Mouse (Mus musculus) hindbrain, embryonic 13.5 days (tissue): ENCODE measurements around the gene Ube2z. TPM values are rescaled to one million over a fixed set of nuclear protein-coding genes. Genes with fewer than 3 reads are reported as not detected.
A peak's percentile ranks its signal among the peaks of the same experiment; 100 is the strongest.

Experiments
- ATAC-seq: fragments of 200-750 bp; cut with Nextera tagmentation; 2 replicates; pipeline ENCODE4 v1.8.0; 2017; ENCODE audit warnings: moderate TSS enrichment; ENCODE audit not compliant: low FRiP score
- H3K27ac ChIP-seq: fragments of 300-500 bp; sonication (generic); 2 replicates; pipeline ENCODE4 v1.5.1; 2015; ENCODE audit warnings: inconsistent platforms, mild to moderate bottlenecking, moderate library complexity
- H3K27me3 ChIP-seq: fragments of 300-500 bp; sonication (generic); 2 replicates; pipeline ENCODE4 v1.6.1; 2015; ENCODE audit warnings: mild to moderate bottlenecking, inconsistent platforms
- H3K36me3 ChIP-seq: fragments of 300-500 bp; sonication (generic); 2 replicates; pipeline ENCODE4 v1.6.1; 2015; ENCODE audit warnings: mild to moderate bottlenecking, inconsistent platforms
- H3K4me1 ChIP-seq: fragments of 300-500 bp; sonication (generic); replicated peaks from 2 replicates; pipeline ENCODE4 v1.6.1; 2015; ENCODE audit warnings: inconsistent platforms
- H3K4me2 ChIP-seq: fragments of 300-500 bp; sonication (generic); 2 replicates; pipeline ENCODE4 v1.6.1; 2015; ENCODE audit warnings: inconsistent platforms, mild to moderate bottlenecking, moderate library complexity
- H3K4me3 ChIP-seq: fragments of 300-500 bp; sonication (generic); 2 replicates; pipeline ENCODE4 v1.5.1; 2015; ENCODE audit warnings: mild to moderate bottlenecking, inconsistent platforms
- H3K9ac ChIP-seq: fragments of 300-500 bp; sonication (generic); 2 replicates; pipeline ENCODE4 v1.6.1; 2015; ENCODE audit warnings: mild to moderate bottlenecking, inconsistent platforms
- H3K9me3 ChIP-seq: fragments of 300-500 bp; sonication (generic); 2 replicates; pipeline ENCODE4 v1.6.1; 2016; ENCODE audit warnings: inconsistent platforms
- WGBS: fragments of 180-500 bp; shearing (Covaris S2); methylation state at CpG from one replicate; pipeline ENCODE4 v1.1.7; 2015; 5-methylcytosine and 5-hydroxymethylcytosine counted together
- polyA plus RNA-seq: library from polyadenylated mRNA; unstranded; fragments of >200 nt; fragmentation: Nextera tagmentation; extraction: Ambion mirVana; gene quantifications from 2 replicates; pipeline ENCODE4 v1.2.1, GENCODE M21; 2015

Gene Ube2z
- polyA plus RNA-seq, 1 experiment from 2014 or later: 31.0 TPM

- no peak for ATAC-seq
- Histone ChIP-seq H3K9ac (no peak overlapping the region), H3K27me3 (peaks cover 32% of the 10 kb centered on the region), H3K9me3 (no peaks in the 10 kb centered on the region), H3K4me3 (no peak overlapping the region), H3K4me1 (no peaks in the 10 kb centered on the region), H3K4me2 (no peak overlapping the region), H3K27ac (no peak overlapping the region), H3K36me3 (no peaks in the 10 kb centered on the region)
- WGBS: 61% methylated on average over 5 of the region's 5 CpGs
These were observed 37.1 kb downstream of the Ube2z start for GRCm38 (mm10) chr11:96028130-96028529.

GRCm38 (mm10) chr11:96020622-96021021 lies 44.6 kb downstream of the Ube2z start:
- Histone ChIP-seq H3K4me2 (no peak overlapping the region), H3K4me1 (no peaks in the 10 kb centered on the region), H3K27ac (no peak overlapping the region), H3K9ac (no peak overlapping the region), H3K27me3 (no peaks in the 10 kb centered on the region), H3K4me3 (no peak overlapping the region), H3K9me3 (no peaks in the 10 kb centered on the region), H3K36me3 (no peaks in the 10 kb centered on the region)
- ATAC-seq: no peak
- WGBS: 76% methylated on average over 4 of the region's 4 CpGs

GRCm38 (mm10) chr11:96017941-96018351 lies 47.2 kb downstream of the Ube2z start:
- Histone ChIP-seq H3K27me3 (no peaks in the 10 kb centered on the region), H3K27ac (no peak overlapping the region), H3K4me1 (no peaks in the 10 kb centered on the region), H3K9ac (no peak overlapping the region), H3K4me3 (no peak overlapping the region), H3K9me3 (no peaks in the 10 kb centered on the region), H3K4me2 (no peak overlapping the region), H3K36me3 (no peaks in the 10 kb centered on the region)
- WGBS: 22% methylated on average over 9 of the region's 9 CpGs
- ATAC-seq: no peak

GRCm38 (mm10) chr11:96015421-96015820 lies 49.8 kb downstream of the Ube2z start:
- Histone ChIP-seq H3K9me3 (no peaks in the 10 kb centered on the region), H3K4me3 (no peak overlapping the region), H3K27me3 (no peaks in the 10 kb centered on the region), H3K4me1 (no peaks in the 10 kb centered on the region), H3K4me2 (no peak overlapping the region), H3K27ac (no peak overlapping the region), H3K9ac (no peak overlapping the region), H3K36me3 (no peaks in the 10 kb centered on the region)
- no peak for ATAC-seq
- WGBS: 60% methylated on average over 5 of the region's 5 CpGs

GRCm38 (mm10) chr11:96011982-96012381 lies 53.2 kb downstream of the Ube2z start:
- no peak overlapping the region for H3K27ac ChIP-seq
- H3K9ac ChIP-seq: no peak overlapping the region
- no peak overlapping the region for H3K4me3 ChIP-seq
- no peak for ATAC-seq
- no peaks in the 10 kb centered on the region for H3K36me3 ChIP-seq
- no peaks in the 10 kb centered on the region; the same call in 1 of the 2 replicates for H3K4me1 ChIP-seq
- no peak overlapping the region for H3K4me2 ChIP-seq
- H3K9me3 ChIP-seq: no peaks in the 10 kb centered on the region
- WGBS: 2% methylated on average over 4 of the region's 8 CpGs
- no peaks in the 10 kb centered on the region for H3K27me3 ChIP-seq

GRCm38 (mm10) chr11:96008827-96009226 lies 56.4 kb downstream of the Ube2z start:
- Histone ChIP-seq H3K4me2 (no peak overlapping the region), H3K9me3 (no peaks in the 10 kb centered on the region), H3K27ac (no peak overlapping the region), H3K9ac (no peak overlapping the region), H3K4me3 (no peak overlapping the region), H3K27me3 (no peaks in the 10 kb centered on the region), H3K4me1 (peaks cover 4% of the 10 kb centered on the region; the same call in 1 of the 2 replicates), H3K36me3 (no peaks in the 10 kb centered on the region)
- WGBS: 4% methylated on average over 1 of the region's 1 CpGs
- ATAC-seq: no peak

- ATAC-seq: 0 out of 2 replicates have a peak, but pooled peaks have one; percentile 33
- Histone ChIP-seq H3K27me3 (no peaks in the 10 kb centered on the region), H3K4me2 (peak overlapping the region; percentile 77), H3K9me3 (no peaks in the 10 kb centered on the region), H3K27ac (peak overlapping the region; percentile 95), H3K9ac (peak overlapping the region; percentile 88), H3K4me3 (peak overlapping the region; percentile 78), H3K4me1 (peaks cover 13% of the 10 kb centered on the region), H3K36me3 (no peaks in the 10 kb centered on the region)
- under 1% methylated on average over 33 of the region's 33 CpGs for WGBS
These were observed 57.5 kb downstream of the Ube2z start for GRCm38 (mm10) chr11:96007516-96008235.

GRCm38 (mm10) chr11:96006852-96007515 lies 58.2 kb downstream of the Ube2z start:
- ATAC-seq: peak; percentile 86
- under 1% methylated on average over 58 of the region's 67 CpGs for WGBS
- H3K4me1 ChIP-seq: peaks cover 20% of the 10 kb centered on the region

GRCm38 (mm10) chr11:96006367-96006851 lies 58.8 kb downstream of the Ube2z start:
- H3K4me3 ChIP-seq: peak overlapping the region; percentile 78
- H3K9me3 ChIP-seq: no peaks in the 10 kb centered on the region
- H3K27me3 ChIP-seq: no peaks in the 10 kb centered on the region
- H3K4me1 ChIP-seq: peaks cover 26% of the 10 kb centered on the region
- peak overlapping the region; percentile 77 for H3K4me2 ChIP-seq
- ATAC-seq: peak; percentile 52; the same call in 1 of the 2 replicates
- WGBS: under 1% methylated on average over 33 of the region's 33 CpGs
- H3K9ac ChIP-seq: peak overlapping the region; percentile 88
- H3K27ac ChIP-seq: peak overlapping the region; percentile 95
- no peaks in the 10 kb centered on the region for H3K36me3 ChIP-seq

More at GRCm38 (mm10) chr11:96006852-96007515, 58.2 kb downstream of the Ube2z start:
- H3K9ac ChIP-seq: peak overlapping the region; percentile 88
- peak overlapping the region; percentile 78 for H3K4me3 ChIP-seq
- H3K36me3 ChIP-seq: no peaks in the 10 kb centered on the region
- no peaks in the 10 kb centered on the region for H3K27me3 ChIP-seq
- no peaks in the 10 kb centered on the region for H3K9me3 ChIP-seq
- peak overlapping the region; percentile 95 for H3K27ac ChIP-seq
- H3K4me2 ChIP-seq: peak overlapping the region; percentile 77

GRCm38 (mm10) chr11:96005403-96006271 lies 59.6 kb downstream of the Ube2z start, which contains the start of gene Igf2bp1:
TSS of gene Igf2bp1 (minus strand) at chr11:96005940.
- H3K27me3 ChIP-seq: no peaks in the 10 kb centered on the region
- H3K36me3 ChIP-seq: no peaks in the 10 kb centered on the region
- H3K4me1 ChIP-seq: peaks cover 27% of the 10 kb centered on the region
- ATAC-seq: peak; percentile 62
- peak within 1 kb of the TSS; percentile 88 for H3K9ac ChIP-seq
- H3K27ac ChIP-seq: peak within 1 kb of the TSS; percentile 95
- peak within 1 kb of the TSS; percentile 77 for H3K4me2 ChIP-seq
- under 1% methylated on average over 66 of the region's 74 CpGs for WGBS
- no peaks in the 10 kb centered on the region for H3K9me3 ChIP-seq
- H3K4me3 ChIP-seq: peak within 1 kb of the TSS; percentile 78

GRCm38 (mm10) chr11:96004793-96005402 lies 60.3 kb downstream of the Ube2z start:
- WGBS: under 1% methylated on average over 50 of the region's 57 CpGs
- Histone ChIP-seq H3K4me3 (peak overlapping the region; percentile 78), H3K4me1 (peaks cover 27% of the 10 kb centered on the region), H3K27ac (peak overlapping the region; percentile 95), H3K9me3 (no peaks in the 10 kb centered on the region), H3K36me3 (no peaks in the 10 kb centered on the region), H3K4me2 (peak overlapping the region; percentile 77), H3K27me3 (no peaks in the 10 kb centered on the region), H3K9ac (peak overlapping the region; percentile 88)
- ATAC-seq: peak; percentile 39; the same call in 1 of the 2 replicates
